Mouse (Mus musculus): Measurements from ENCODE around the gene Ubr1. TPM values are rescaled to one million over a fixed set of nuclear protein-coding genes. Genes with fewer than 3 reads are reported as not detected.

Gene Ubr1
- polyA plus RNA-seq, 2 experiments: 5.1 to 9.3 TPM

DNA sequence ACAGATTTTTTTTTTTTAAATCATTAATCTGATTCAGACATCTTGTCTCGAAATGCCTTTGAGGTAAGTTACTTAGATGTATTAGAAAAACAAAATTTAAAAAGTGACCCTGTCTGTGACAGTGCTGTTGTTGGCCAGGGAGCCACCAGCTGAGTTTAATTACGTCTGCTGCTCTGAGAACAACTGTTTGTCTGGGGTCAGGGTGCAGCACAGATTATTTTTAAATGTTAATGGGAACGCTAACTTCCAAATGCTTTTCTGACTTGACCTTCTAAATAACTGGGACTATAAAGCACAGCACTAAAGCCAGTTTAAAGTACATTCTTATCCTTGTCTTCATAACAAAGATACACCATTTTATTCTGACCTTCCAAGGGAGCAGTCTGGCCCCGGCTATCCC, 61.0 kb downstream of the Ubr1 start:
- Histone ChIP-seq H3K9ac (replicated peaks) (no peak overlapping the region), H3K9me3 (ENCODE audit: control insufficient read depth, low read length) (no peaks in the 10 kb centered on the region), H3K4me3 (ENCODE audit: insufficient read depth in 1 of 2, low read depth in 2 of 2, low read length in 2 of 2) (no peak overlapping the region), H3K36me3 (replicated peaks; ENCODE audit: control insufficient read depth, insufficient read depth, low read depth) (peaks cover 13% of the 10 kb centered on the region), H3K4me1 (replicated peaks; ENCODE audit: control insufficient read depth in 2 of 2, insufficient read depth in 2 of 2, low read length in 1 of 2) (no peaks in the 10 kb centered on the region), H3K27me3 (ENCODE audit: control insufficient read depth, insufficient read depth, low read length) (no peaks in the 10 kb centered on the region), H3K4me2 (ENCODE audit: low read depth) (no peak overlapping the region), H3K27ac (no peak overlapping the region)
- DNase-seq (ENCODE audit: low read depth in 3 of 3, low spot score in 3 of 3) (no peak), ATAC-seq (ENCODE audit: insufficient read depth) (no peak)
- no peak for TF ChIP-seq EP300 (IDR thresholded peaks at IDR 0.05; ENCODE audit: low read depth)
- TF ChIP-seq CTCF (IDR thresholded peaks at IDR 0.05; ENCODE audit: low read depth): no peak
- WGBS (ENCODE audit: insufficient replicate concordance): 87% methylated on average over 4 of the region's 4 CpGs

DNA sequence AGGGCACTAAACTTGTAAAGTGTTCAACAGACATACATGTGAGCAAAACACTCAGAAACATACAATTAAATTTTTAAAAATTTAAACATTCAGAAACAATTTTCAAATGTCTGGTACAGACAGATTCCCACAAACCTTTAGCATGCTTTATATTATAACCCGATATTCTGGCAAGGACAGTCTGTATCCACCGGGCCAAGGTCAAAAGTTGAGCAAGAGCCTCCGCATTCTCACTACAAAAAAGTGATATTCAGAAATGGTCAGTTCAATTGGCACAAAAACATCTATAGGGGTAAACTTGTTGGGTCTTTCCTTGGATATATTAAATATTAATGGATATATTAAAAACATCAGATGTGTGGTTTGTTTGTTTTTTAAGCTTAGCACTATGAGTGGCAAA, 74.2 kb downstream of the Ubr1 start:
- DNase-seq (ENCODE audit: low read depth in 3 of 3, low spot score in 3 of 3): no peak
- 87% methylated on average over 3 of the region's 3 CpGs for WGBS (ENCODE audit: insufficient replicate concordance)
- H3K36me3 ChIP-seq (replicated peaks; ENCODE audit: control insufficient read depth, insufficient read depth, low read depth): peaks cover 31% of the 10 kb centered on the region
- no peak for TF ChIP-seq EP300 (IDR thresholded peaks at IDR 0.05; ENCODE audit: low read depth)
- no peak for TF ChIP-seq CTCF (IDR thresholded peaks at IDR 0.05; ENCODE audit: low read depth)
- H3K4me3 ChIP-seq (ENCODE audit: insufficient read depth in 1 of 2, low read depth in 2 of 2, low read length in 2 of 2): no peak overlapping the region
- no peaks in the 10 kb centered on the region for H3K4me1 ChIP-seq (replicated peaks; ENCODE audit: control insufficient read depth in 2 of 2, insufficient read depth in 2 of 2, low read length in 1 of 2)
- H3K9ac ChIP-seq (replicated peaks): no peak overlapping the region
- no peak overlapping the region for H3K4me2 ChIP-seq (ENCODE audit: low read depth)
- H3K9me3 ChIP-seq (ENCODE audit: control insufficient read depth, low read length): no peaks in the 10 kb centered on the region
- H3K27ac ChIP-seq: no peak overlapping the region
- ATAC-seq (ENCODE audit: insufficient read depth): no peak
- no peaks in the 10 kb centered on the region for H3K27me3 ChIP-seq (ENCODE audit: control insufficient read depth, insufficient read depth, low read length)

DNA sequence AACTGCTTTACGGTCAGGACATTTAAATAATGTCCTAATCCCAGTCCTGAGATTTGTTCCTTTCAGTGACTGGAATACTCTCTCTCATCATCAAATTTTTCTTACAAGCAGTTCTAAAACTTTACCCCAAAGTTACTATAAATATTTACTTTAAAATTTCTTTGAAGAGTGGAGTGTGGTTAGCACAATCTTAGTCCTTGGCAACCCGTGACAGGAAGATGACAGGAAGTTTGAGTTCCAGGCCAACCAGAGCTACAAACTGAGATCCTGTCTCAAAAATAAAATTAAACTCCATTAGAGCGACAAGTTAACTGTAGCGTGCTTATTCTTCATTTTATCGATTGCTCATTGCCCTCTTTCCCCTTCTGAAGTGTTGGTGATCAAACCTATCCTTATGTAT, 82.9 kb downstream of the Ubr1 start:
- 79% methylated on average over 5 of the region's 5 CpGs for WGBS (ENCODE audit: insufficient replicate concordance)
- no peak overlapping the region for H3K4me3 ChIP-seq (ENCODE audit: insufficient read depth in 1 of 2, low read depth in 2 of 2, low read length in 2 of 2)
- H3K27me3 ChIP-seq (ENCODE audit: control insufficient read depth, insufficient read depth, low read length): no peaks in the 10 kb centered on the region
- H3K4me1 ChIP-seq (replicated peaks; ENCODE audit: control insufficient read depth in 2 of 2, insufficient read depth in 2 of 2, low read length in 1 of 2): no peaks in the 10 kb centered on the region
- ATAC-seq (ENCODE audit: insufficient read depth): no peak
- H3K9me3 ChIP-seq (ENCODE audit: control insufficient read depth, low read length): no peaks in the 10 kb centered on the region
- DNase-seq (ENCODE audit: low read depth in 3 of 3, low spot score in 3 of 3): no peak
- no peak for TF ChIP-seq EP300 (IDR thresholded peaks at IDR 0.05; ENCODE audit: low read depth)
- TF ChIP-seq CTCF (IDR thresholded peaks at IDR 0.05; ENCODE audit: low read depth): no peak
- no peak overlapping the region for H3K27ac ChIP-seq
- H3K4me2 ChIP-seq (ENCODE audit: low read depth): no peak overlapping the region
- peaks cover 21% of the 10 kb centered on the region for H3K36me3 ChIP-seq (replicated peaks; ENCODE audit: control insufficient read depth, insufficient read depth, low read depth)
- H3K9ac ChIP-seq (replicated peaks): no peak overlapping the region

DNA sequence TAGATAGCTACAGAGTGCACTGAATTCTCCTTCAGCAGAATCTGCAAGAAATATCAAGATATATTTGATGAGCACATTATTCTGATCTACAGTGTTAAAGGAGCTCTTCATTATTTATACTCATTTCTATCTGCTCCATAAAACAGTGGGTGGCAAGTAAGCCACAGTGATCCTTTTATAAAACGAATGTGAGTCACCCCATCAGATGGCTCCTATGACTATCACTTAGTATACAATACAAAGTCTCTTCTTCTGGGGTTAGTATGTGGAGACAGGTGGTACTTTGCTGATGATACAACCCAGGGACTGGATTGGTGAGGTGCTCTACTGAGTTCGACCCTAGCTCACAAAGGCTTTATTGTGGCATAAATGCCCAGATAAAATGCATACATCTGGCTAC, 97.3 kb downstream of the Ubr1 start:
- H3K4me1 ChIP-seq (replicated peaks; ENCODE audit: control insufficient read depth in 2 of 2, insufficient read depth in 2 of 2, low read length in 1 of 2): no peaks in the 10 kb centered on the region
- H3K27ac ChIP-seq: no peak overlapping the region
- no peak for ATAC-seq (ENCODE audit: insufficient read depth)
- H3K9ac ChIP-seq (replicated peaks): no peak overlapping the region
- DNase-seq (ENCODE audit: low read depth in 3 of 3, low spot score in 3 of 3): no peak
- H3K9me3 ChIP-seq (ENCODE audit: control insufficient read depth, low read length): no peaks in the 10 kb centered on the region
- no peak overlapping the region for H3K4me3 ChIP-seq (ENCODE audit: insufficient read depth in 1 of 2, low read depth in 2 of 2, low read length in 2 of 2)
- no peak overlapping the region for H3K4me2 ChIP-seq (ENCODE audit: low read depth)
- peaks cover 27% of the 10 kb centered on the region for H3K36me3 ChIP-seq (replicated peaks; ENCODE audit: control insufficient read depth, insufficient read depth, low read depth)
- WGBS (ENCODE audit: insufficient replicate concordance): 77% methylated on average over 2 of the region's 2 CpGs
- TF ChIP-seq CTCF (IDR thresholded peaks at IDR 0.05; ENCODE audit: low read depth): no peak
- no peak for TF ChIP-seq EP300 (IDR thresholded peaks at IDR 0.05; ENCODE audit: low read depth)
- H3K27me3 ChIP-seq (ENCODE audit: control insufficient read depth, insufficient read depth, low read length): no peaks in the 10 kb centered on the region

GRCm38 (mm10) chr2:120871447-120872336, 98.8 kb downstream of the Ubr1 start:
- Histone ChIP-seq H3K9ac (replicated peaks) (no peak overlapping the region), H3K27me3 (ENCODE audit: control insufficient read depth, insufficient read depth, low read length) (no peaks in the 10 kb centered on the region), H3K9me3 (ENCODE audit: control insufficient read depth, low read length) (no peaks in the 10 kb centered on the region), H3K36me3 (replicated peaks; ENCODE audit: control insufficient read depth, insufficient read depth, low read depth) (peaks cover 29% of the 10 kb centered on the region), H3K4me3 (ENCODE audit: insufficient read depth in 1 of 2, low read depth in 2 of 2, low read length in 2 of 2) (no peak overlapping the region), H3K4me1 (replicated peaks; ENCODE audit: control insufficient read depth in 2 of 2, insufficient read depth in 2 of 2, low read length in 1 of 2) (no peaks in the 10 kb centered on the region), H3K4me2 (ENCODE audit: low read depth) (no peak overlapping the region), H3K27ac (no peak overlapping the region)
- DNase-seq (ENCODE audit: low read depth in 3 of 3, low spot score in 3 of 3): no peak
- 85% methylated on average over 9 of the region's 9 CpGs for WGBS (ENCODE audit: insufficient replicate concordance)
- ATAC-seq (ENCODE audit: insufficient read depth): no peak
- TF ChIP-seq CTCF (IDR thresholded peaks at IDR 0.05; ENCODE audit: low read depth): no peak

Measured in liver, embryonic 14.5 days (tissue).